Mouse (Mus musculus): ENCODE results near the gene Rps16. TPM values are rescaled to one million over a fixed set of nuclear protein-coding genes. Genes with fewer than 3 reads are reported as not detected.

Rps16 gene
- polyA plus RNA-seq (2015; fragmentation: Nextera tagmentation; extraction: Ambion mirVana), result 430 and 438 TPM in 2 replicates

GRCm38 (mm10) chr7:28350155-28350883 lies at the start of gene Rps16:
Gene Rps16, plus strand, starts transcription at chr7:28350652.
- H3K4me2 ChIP-seq, result peak within 1 kb of the TSS; percentile 96
- peak within 1 kb of the TSS; percentile 97 for H3K9ac ChIP-seq
- peaks cover 17% of the 10 kb centered on the region for H3K4me1 ChIP-seq
- H3K27me3 ChIP-seq (replicated peaks), result no peaks in the 10 kb centered on the region
- peaks cover 22% of the 10 kb centered on the region for H3K36me3 ChIP-seq (replicated peaks)
- H3K4me3 ChIP-seq, result peak within 1 kb of the TSS; percentile 94
- peak; percentile 93 for ATAC-seq (replicated peaks)
- no peaks in the 10 kb centered on the region for H3K9me3 ChIP-seq
- H3K27ac ChIP-seq, result peak within 1 kb of the TSS; percentile 86
- under 1% methylated on average over 49 of the region's 50 CpGs for WGBS

- Histone ChIP-seq H3K9ac (peak within 1 kb of the TSS; percentile 37), H3K36me3 (replicated peaks) (peaks cover 13% of the 10 kb centered on the region), H3K9me3 (no peaks in the 10 kb centered on the region), H3K4me2 (peak within 1 kb of the TSS; percentile 54), H3K27ac (peak within 1 kb of the TSS; percentile 74), H3K4me1 (peaks cover 26% of the 10 kb centered on the region), H3K27me3 (replicated peaks) (no peaks in the 10 kb centered on the region; the same call in 1 of the 2 replicates), H3K4me3 (peak within 1 kb of the TSS; percentile 37)
- 1% methylated on average over 30 of the region's 30 CpGs for WGBS
- peak; percentile 55 for ATAC-seq (replicated peaks)
Measured at GRCm38 (mm10) chr7:28301616-28302433, 48.6 kb upstream of the Rps16 start, which contains the start of gene Dll3. Gene Dll3, minus strand, starts transcription at chr7:28302238.

- ATAC-seq (replicated peaks), result no peak
- Histone ChIP-seq H3K9ac (no peak overlapping the region), H3K4me3 (no peak overlapping the region), H3K27ac (no peak overlapping the region), H3K36me3 (replicated peaks) (peaks cover 30% of the 10 kb centered on the region), H3K9me3 (no peaks in the 10 kb centered on the region), H3K4me2 (no peak overlapping the region), H3K27me3 (replicated peaks) (no peaks in the 10 kb centered on the region), H3K4me1 (peaks cover 23% of the 10 kb centered on the region)
- 90% methylated on average over 10 of the region's 10 CpGs for WGBS
Measured at GRCm38 (mm10) chr7:28305641-28306040, 44.8 kb upstream of the Rps16 start.

GRCm38 (mm10) chr7:28306216-28306615 lies 44.2 kb upstream of the Rps16 start:
- no peak overlapping the region for H3K27ac ChIP-seq
- no peak overlapping the region for H3K4me2 ChIP-seq
- H3K9me3 ChIP-seq, result no peaks in the 10 kb centered on the region
- no peak overlapping the region for H3K9ac ChIP-seq
- no peak overlapping the region for H3K4me3 ChIP-seq
- no peak for ATAC-seq (replicated peaks)
- H3K4me1 ChIP-seq, result peaks cover 26% of the 10 kb centered on the region
- 95% methylated on average over 8 of the region's 8 CpGs for WGBS
- peaks cover 30% of the 10 kb centered on the region for H3K36me3 ChIP-seq (replicated peaks)
- no peaks in the 10 kb centered on the region for H3K27me3 ChIP-seq (replicated peaks)

- Histone ChIP-seq H3K27me3 (replicated peaks) (no peaks in the 10 kb centered on the region), H3K36me3 (replicated peaks) (peaks cover 37% of the 10 kb centered on the region), H3K4me1 (peaks cover 22% of the 10 kb centered on the region), H3K9ac (no peak overlapping the region), H3K4me3 (no peak overlapping the region), H3K4me2 (no peak overlapping the region), H3K27ac (no peak overlapping the region), H3K9me3 (no peaks in the 10 kb centered on the region)
- WGBS, result 31% methylated on average over 9 of the region's 9 CpGs
- no peak for ATAC-seq (replicated peaks)
Measured at GRCm38 (mm10) chr7:28309737-28310136, 40.7 kb upstream of the Rps16 start.

GRCm38 (mm10) chr7:28311151-28311925 lies 39.1 kb upstream of the Rps16 start:
- H3K9me3 ChIP-seq, result no peaks in the 10 kb centered on the region
- H3K4me1 ChIP-seq, result peaks cover 22% of the 10 kb centered on the region
- peak overlapping the region; percentile 95 for H3K4me2 ChIP-seq
- WGBS, result 6% methylated on average over 35 of the region's 35 CpGs
- peak overlapping the region; percentile 86 for H3K4me3 ChIP-seq
- ATAC-seq (replicated peaks), result peak; percentile 72
- peak overlapping the region; percentile 97 for H3K9ac ChIP-seq
- H3K27ac ChIP-seq, result peak overlapping the region; percentile 83
- H3K27me3 ChIP-seq (replicated peaks), result no peaks in the 10 kb centered on the region
- peaks cover 43% of the 10 kb centered on the region for H3K36me3 ChIP-seq (replicated peaks)

- Histone ChIP-seq H3K4me1 (peaks cover 22% of the 10 kb centered on the region), H3K4me3 (peak within 1 kb of the TSS; percentile 86), H3K4me2 (peak within 1 kb of the TSS; percentile 95), H3K9me3 (no peaks in the 10 kb centered on the region), H3K27me3 (replicated peaks) (no peaks in the 10 kb centered on the region), H3K36me3 (replicated peaks) (peaks cover 43% of the 10 kb centered on the region), H3K27ac (peak within 1 kb of the TSS; percentile 83), H3K9ac (peak within 1 kb of the TSS; percentile 97)
- ATAC-seq (replicated peaks), result peak; percentile 96
- WGBS, result under 1% methylated on average over 45 of the region's 45 CpGs
Measured at GRCm38 (mm10) chr7:28311926-28312543, 38.4 kb upstream of the Rps16 start, which contains the start of gene Timm50. Gene Timm50, minus strand, starts transcription at chr7:28312072.

GRCm38 (mm10) chr7:28318036-28318435 lies 32.4 kb upstream of the Rps16 start:
- Histone ChIP-seq H3K27me3 (replicated peaks) (no peaks in the 10 kb centered on the region), H3K4me1 (no peaks in the 10 kb centered on the region), H3K36me3 (replicated peaks) (peaks cover 84% of the 10 kb centered on the region), H3K9me3 (no peaks in the 10 kb centered on the region), H3K9ac (no peak overlapping the region), H3K4me3 (no peak overlapping the region), H3K4me2 (no peak overlapping the region), H3K27ac (no peak overlapping the region)
- no peak for ATAC-seq (replicated peaks)
- WGBS, result 94% methylated on average over 3 of the region's 3 CpGs

GRCm38 (mm10) chr7:28318714-28319113 lies 31.7 kb upstream of the Rps16 start:
- ATAC-seq (replicated peaks), result no peak
- no peak overlapping the region for H3K9ac ChIP-seq
- H3K4me1 ChIP-seq, result no peaks in the 10 kb centered on the region
- no peak overlapping the region for H3K4me2 ChIP-seq
- no peak overlapping the region for H3K27ac ChIP-seq
- 95% methylated on average over 17 of the region's 17 CpGs for WGBS
- no peaks in the 10 kb centered on the region for H3K9me3 ChIP-seq
- H3K4me3 ChIP-seq, result no peak overlapping the region
- H3K27me3 ChIP-seq (replicated peaks), result no peaks in the 10 kb centered on the region
- peaks cover 91% of the 10 kb centered on the region for H3K36me3 ChIP-seq (replicated peaks)

GRCm38 (mm10) chr7:28321974-28322720 lies 28.3 kb upstream of the Rps16 start:
- ATAC-seq (replicated peaks), result no peak
- Histone ChIP-seq H3K4me1 (no peaks in the 10 kb centered on the region), H3K9me3 (no peaks in the 10 kb centered on the region), H3K4me3 (no peak overlapping the region), H3K4me2 (no peak overlapping the region), H3K27ac (no peak overlapping the region), H3K27me3 (replicated peaks) (no peaks in the 10 kb centered on the region), H3K36me3 (replicated peaks) (peaks cover 84% of the 10 kb centered on the region), H3K9ac (no peak overlapping the region)
- 93% methylated on average over 15 of the region's 15 CpGs for WGBS

GRCm38 (mm10) chr7:28325293-28325692 lies 25.2 kb upstream of the Rps16 start:
- no peak overlapping the region for H3K27ac ChIP-seq
- H3K4me3 ChIP-seq, result no peak overlapping the region
- no peaks in the 10 kb centered on the region for H3K4me1 ChIP-seq
- H3K27me3 ChIP-seq (replicated peaks), result no peaks in the 10 kb centered on the region
- no peak overlapping the region for H3K4me2 ChIP-seq
- H3K9me3 ChIP-seq, result no peaks in the 10 kb centered on the region
- 98% methylated on average over 8 of the region's 8 CpGs for WGBS
- ATAC-seq (replicated peaks), result no peak
- no peak overlapping the region for H3K9ac ChIP-seq
- peaks cover 74% of the 10 kb centered on the region for H3K36me3 ChIP-seq (replicated peaks)

Data from midbrain, embryonic 15.5 days (tissue).